Mouse (Mus musculus): ENCODE measurements around the gene Slc44a1.

GRCm38 (mm10) chr4:53430522-53430921 is 9.7 kb upstream of the Slc44a1 start:
- TF ChIP-seq CTCF (conservative IDR thresholded peaks at IDR 0.05; ENCODE audit: low read length) = no peak
- TF ChIP-seq NANOG (IDR thresholded peaks at IDR 0.05; ENCODE audit: borderline replicate concordance, low read length) = no peak

Data from E14TG2a.4 (cell line).